Mouse (Mus musculus) cerebellum, adult 8-10 months (tissue): ENCODE results near the gene Arl16.

Experiments used
- DNase-seq: peaks from one replicate; pipeline ENCODE4 v3.0.0; 2022

Gene Arl16

DNA sequence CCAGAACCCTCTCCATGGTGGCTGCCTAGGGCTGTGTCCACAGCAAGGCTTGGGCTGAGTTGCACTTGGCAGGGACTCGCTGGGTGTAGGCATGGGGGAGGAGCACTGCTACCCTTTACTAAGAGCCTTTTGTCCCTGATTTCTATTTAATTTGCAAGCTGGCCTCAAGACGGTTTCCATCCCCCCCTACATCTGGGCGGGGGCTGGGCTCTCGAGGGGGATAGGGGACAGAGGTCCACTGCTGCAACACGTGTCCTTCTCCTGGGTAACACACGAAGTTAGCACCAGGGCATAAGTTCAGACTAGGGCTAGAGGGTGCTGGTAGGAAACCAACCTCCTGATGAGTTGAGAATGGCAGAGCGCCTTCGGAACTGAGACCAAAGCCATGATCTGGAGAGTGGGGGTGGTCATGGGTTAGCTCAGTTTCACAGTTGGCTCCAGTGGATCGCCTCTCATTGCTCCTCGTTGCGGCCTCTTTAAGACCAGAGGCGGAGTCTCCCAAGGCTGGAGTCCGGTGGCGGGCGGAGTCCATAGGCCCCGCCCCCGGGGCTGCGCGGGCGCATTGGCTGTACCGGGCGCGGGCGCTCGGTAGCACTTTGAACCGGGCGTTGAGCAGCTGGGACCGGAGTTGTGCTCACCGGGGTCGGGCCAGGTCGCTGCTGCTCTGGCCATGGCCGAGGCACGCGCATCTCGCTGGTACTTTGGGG, 24.1 kb upstream of the Arl16 start, which contains the start of gene Slc25a10:
TSS of gene Slc25a10 (plus strand) at position 524 of the 707 bp plus-strand sequence.
- DNase-seq, result peak; percentile 83

DNA sequence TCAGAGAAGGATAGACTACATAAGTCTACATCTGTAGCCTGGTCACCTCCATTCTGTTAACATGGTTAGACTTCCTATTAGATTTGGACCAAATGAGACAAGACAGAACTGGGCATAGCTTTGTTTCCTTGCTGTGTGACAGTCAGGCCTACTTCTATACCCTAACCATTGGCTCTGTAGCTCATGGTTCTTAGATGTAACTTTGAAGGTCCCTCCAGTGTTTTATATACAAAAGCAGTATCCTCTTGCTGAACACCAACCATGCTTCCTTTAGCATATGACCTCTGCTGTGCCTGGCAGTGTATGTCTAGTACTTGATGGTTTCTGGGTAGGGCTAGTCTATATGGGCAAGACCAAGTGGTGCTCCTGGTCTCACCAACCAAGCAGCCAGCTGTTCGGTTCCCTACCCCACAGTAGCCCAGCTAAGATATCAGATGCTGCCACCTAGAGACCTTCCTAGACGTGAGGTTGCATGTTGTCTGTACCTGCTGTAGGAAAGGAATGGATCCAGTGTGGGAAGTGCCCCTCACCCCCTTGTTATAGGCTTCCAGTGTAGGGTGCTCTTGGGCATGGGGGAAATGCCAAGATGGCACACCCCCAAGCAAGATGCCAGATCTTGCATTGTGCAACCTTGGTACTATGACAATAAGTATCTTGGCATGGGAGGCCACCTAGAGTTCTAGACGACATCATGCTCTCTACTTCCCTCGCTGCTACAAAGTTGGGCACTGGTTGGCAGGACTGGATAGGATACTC, 23.1 kb upstream of the Arl16 start:
- no peak for DNase-seq

DNA sequence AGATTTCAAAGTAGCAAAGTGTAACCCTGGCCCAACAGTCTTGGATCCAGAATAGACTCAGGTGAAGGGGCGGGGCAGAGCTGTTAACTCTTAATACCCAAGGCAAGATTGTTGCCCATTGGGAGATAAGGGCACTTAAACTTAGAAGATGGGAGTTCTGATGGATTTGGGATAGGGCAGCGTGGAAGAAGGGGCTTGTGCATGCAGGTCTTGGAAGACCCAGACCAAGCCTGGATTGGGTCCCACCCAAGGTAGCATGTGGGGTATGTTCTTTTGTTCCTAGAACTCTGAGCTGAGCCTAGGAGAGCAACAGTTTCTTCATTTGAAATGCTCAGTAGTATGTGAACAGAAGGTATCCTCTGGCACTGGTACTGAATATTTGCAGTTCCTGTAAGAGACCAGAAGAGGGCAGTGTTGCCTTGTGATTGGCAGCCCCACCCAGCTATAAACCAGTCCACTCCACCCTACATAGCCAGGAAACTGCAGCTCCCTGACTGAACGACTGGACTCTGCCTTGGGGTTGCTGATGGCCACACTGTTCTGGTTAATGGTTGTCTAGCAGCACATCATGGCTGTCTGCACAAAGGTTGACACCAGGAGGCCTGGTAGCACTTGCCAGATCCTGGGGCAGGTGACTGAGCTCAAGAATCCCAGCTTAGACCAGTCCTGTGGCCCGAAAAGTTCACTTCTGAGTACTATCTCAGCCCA, 21.8 kb upstream of the Arl16 start:
- DNase-seq, result peak; percentile 68

DNA sequence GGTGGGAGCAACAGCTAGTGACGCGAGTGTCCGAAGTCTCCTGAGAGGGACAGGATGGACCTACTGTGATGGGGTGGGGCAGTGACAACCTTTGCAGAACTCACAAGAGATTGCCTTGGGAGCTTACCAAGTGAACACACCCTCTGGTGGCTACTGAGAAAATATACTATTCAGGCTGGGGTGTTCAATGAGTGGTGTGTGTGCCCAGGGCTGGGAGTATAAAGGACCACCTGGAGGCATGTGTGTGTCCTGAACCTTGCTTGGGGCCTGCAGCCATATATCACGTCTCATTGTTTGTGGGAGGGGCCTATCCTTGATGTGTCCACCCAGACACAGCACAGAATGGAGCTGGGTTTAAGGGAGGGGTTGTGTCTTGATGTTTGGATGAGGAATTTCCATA, 21.1 kb upstream of the Arl16 start:
- no peak for DNase-seq

DNA sequence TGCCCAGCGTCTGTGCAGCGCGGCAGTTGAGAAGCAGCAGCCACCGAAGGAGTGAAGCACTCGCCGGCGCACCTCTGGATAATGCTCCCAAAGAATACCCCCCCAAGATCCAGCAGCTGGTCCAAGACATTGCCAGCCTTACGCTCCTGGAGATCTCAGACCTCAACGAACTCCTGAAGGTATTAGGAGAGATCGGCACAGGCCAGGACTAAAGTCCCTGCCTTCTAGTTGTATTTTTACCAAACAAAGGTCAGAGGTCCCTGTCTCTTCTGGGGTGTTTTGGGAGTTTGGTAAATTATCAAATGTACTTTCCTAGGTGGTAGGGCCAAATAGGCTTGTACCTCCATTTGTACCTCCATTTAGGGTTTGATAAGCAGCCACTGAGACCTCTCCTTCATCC, 17.8 kb upstream of the Arl16 start:
- no peak for DNase-seq

DNA sequence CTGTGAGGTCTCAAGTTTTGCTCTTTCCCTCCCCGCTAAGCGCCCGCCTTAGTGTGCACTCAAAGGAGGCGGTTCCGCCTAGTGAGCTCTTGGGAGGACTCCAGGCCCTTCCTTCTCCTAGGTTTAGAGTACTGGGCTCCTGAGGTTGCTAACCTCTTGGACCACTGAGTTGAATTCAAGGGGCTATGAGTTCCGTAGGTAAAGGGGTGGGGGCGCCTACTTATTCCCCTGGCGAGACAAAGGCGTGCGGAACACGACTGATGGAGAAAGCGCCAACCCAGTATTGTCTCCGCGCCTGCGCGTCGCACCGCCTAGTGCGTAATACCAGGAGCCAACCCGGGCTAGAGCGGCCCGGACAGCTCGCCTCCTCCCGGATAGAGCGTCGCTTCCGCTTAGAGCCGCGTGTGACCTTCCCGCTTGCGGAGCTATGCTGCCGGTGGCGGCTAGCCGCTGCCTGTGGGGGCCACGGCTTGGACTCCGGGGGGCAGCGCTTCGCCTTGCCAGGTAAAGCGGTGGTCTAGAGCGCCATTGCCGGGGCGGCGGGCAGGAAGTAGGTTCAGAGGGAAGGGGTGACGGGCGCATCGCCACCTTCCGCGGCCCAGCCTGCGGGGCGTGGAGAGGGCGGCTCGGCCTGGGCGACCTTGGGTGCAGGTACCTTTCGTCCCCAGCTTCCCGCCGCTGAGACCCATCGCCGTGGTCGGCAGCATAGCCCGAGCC, 17.0 kb upstream of the Arl16 start, which contains the start of gene Mrpl12:
TSS of gene Mrpl12 (plus strand) at position 349 of the 717 bp plus-strand sequence.
- DNase-seq, result peak; percentile 84

DNA sequence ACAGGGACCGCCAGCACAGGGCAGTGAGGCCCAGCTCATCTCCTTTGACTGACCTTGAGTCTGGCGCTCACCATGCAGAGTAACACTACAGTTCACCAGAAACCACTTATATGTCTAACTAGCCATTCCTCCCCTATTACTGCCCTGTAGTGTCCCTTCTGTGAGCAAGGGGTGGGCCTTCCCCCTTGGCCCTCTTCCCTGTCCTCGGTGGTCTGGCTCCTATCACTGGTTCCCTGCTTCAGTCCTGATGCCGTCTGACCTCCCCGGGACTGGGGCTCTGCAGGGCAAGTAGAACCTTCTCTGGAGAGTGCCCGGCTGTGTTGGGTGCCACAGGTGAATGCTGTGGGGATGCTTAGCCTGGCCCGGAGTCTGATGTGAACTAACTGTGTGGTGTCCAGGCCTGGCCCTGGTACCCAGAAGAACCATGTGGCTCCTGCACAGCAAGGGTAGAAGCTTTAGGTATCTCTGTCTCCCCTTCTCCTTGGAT, 16.1 kb upstream of the Arl16 start:
- no peak for DNase-seq

DNA sequence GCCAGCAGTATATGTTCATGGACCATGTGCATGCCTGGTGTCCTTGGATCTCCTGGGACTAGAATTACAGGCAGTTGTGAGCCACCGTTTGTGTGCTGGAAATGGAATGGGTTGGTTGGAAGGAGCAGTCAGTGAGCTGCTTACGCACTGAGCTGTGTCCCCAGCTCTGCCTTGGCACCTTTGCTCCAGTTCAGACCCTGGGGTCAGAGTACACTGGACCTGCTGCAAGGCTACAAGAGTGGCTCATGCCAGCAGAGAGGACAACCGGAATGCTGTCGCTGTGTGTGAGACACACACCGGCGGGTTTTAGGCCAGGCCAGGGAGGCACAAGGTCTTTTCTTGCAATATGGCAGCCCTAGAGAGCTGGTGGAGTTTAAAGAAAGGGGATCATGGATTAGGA, 4.6 kb upstream of the Arl16 start:
- DNase-seq, result no peak

DNA sequence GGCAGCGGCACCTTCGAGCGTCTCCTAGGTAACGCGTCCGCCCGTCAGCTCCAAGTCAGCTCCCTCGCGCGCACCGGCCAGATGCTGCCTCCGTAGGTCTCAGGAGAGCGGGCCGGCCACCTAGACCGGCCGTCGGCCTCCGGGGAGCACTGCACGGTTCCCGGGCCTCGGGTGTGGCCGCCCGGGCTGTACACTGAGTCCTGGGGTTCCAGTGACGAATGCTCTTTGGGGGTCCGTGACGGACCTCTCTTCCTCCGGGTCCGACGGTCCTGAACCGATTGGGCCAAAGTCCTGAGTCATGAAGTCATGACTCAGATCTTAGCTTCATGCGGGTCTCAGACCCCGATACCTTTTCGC, 307 bp upstream of the Arl16 start:
- no peak for DNase-seq

DNA sequence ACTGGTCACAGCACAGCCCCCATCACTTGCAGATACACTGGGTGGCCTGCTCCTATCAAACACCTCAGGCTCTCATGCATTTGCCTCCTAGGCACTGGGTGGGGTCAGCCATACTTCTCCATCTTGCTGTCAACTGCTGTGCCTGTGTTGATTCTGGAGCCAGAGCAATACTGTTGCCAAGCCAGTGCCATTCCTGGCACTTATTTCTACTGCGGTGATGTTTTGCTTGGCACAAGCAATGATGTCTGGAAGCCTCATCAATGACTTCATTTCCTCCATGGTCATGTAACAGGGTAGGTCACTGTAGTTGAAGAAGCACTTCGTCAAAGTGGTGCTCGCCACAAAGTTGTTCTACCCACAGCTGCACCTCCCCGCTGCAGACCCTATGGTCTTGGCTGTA, 1.9 kb downstream of the Arl16 start:
- DNase-seq, result no peak

DNA sequence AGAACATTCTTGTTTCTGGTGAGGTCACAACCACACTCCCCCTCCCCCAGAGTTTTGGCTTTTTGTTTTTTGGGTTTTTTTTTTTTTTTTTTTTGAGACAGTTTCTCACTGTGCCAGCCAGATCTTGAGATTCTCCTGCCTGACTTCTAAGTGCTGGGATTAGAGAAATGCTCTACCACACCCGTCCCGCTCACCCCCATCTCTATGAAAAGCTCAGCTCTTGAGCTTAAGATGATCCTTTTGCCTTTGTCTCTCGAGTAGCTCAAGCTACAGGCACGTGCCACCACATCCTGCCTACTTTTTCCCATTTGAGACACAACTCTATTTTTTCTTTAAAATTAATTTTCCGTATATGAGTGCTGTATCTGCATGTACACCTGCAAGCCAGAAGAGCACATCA, 3.0 kb downstream of the Arl16 start:
- no peak for DNase-seq

DNA sequence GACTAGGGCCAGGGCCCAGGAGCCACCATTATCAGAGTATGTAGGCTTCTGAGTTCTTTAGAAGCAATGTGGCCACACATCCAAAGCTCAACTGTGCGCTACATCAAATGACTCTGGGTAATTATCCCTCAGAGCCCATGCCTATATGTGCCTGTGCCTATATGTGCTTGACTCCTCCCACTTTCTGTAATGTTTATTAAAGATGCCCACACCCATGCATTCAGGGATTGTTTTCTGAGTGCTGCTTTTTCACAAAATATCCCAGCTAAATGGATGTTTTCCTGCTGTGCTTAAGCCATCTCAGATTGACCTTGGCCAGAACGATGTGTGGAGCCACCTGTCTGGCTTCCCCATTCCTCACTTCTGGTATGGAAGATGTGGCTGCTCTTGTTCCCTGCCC, 3.9 kb downstream of the Arl16 start:
- DNase-seq, result no peak

DNA sequence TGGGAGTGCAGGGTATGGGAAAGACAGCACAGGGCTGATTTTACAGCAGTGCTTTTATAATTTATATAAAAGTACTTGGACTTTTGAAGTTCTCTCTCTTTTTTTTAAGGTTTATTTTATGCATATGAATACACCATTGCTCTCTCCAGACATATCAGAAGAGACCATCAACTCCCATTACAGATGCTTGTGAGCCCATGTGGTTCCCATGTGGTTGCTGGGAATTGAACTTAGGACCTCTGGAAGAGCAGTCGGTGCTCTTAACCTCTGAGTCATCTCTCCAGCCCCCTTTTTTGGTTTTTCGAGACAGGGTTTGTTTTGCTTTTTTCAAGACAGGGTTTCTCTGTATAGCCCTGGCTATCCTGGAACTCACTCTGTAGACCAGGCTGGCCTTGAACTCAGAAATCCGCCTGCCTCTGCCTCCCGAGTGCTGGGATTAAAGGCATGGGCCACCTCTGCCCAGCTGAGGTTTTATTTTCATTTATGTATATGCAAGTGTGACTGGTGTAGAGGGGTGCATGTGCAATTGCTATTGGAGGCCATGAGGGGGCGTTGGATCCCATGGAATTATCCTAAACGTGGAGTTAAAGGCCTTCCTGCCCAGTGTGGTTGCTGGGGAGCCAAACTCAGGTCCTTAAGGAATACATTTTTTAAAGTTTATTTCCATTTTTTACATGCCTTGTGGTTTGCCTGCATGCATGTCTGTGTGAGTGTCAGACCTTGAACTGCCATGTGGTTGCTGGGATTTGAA, 8.4 kb downstream of the Arl16 start:
- DNase-seq, result no peak

DNA sequence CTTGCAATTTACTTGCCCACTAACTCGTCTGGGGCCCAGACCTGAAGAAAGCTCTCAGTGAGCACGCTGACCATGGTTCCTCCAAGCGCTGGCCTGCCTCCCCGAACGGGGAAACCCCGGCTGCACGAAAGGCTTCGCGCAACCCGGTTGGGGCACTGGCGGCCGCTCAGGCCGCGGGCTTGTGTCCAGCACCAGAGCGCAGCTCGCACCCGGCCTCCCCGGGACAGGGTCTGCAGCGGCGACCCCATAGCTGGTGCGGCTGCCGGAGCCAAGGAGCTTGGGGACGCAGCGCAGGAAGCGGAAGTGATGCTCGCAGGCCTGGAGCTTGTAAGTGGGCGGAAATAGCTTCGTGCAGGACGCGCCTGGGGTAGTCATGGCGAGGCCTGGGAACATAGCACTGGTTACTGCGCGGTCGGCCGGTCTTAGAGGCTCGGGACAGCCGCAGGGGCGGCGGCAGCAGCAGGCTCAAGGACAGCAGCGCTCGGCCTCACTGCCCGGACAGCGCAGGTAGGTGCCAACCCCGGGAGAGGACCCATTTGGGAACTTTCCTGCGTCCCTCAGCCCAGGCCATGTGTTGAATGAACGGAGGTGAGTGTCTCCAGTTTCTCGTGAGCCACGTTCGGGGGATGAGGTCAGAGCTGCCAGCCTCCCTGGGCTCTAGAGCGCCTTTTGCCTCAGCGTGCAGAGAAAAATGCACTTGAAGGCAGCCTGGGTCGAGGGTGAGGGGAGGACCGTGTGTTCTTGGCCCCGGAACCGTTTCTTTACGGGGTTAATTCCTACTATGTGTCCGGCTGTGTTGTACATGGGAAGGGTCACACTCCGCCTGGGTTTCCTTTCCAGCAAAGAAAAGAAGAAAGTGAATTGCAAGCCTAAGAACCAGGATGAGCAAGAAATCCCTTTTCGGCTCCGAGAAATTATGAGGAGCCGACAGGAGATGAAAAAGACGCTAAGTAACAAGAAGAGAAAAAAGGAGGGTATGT, 9.3 kb downstream of the Arl16 start, which contains the start of the genes Oxld1 and Ccdc137:
TSS of gene Oxld1 (minus strand) at position 297 of the 980 bp plus-strand sequence.
TSS of gene Ccdc137 (plus strand) at position 344 of the 980 bp plus-strand sequence.
- peak; percentile 71 for DNase-seq

DNA sequence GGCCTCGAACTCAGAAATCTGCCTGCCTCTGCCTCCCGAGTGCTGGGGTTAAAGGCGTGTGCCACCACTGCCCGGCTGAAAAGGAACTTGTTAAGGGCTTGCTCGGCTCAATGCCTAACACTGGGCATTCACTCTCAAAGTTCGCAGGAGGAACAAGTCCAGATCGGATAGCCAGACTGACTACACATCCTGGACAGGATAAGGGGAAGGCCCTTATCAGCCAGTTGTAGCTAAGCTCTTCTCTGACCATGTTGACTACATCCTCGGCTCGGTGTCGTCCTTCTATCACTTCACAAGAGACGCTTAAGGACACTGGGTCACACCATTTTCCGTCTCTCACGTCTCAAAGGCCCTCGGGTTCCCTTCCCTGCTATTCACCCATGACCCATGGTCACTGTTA, 10.0 kb downstream of the Arl16 start:
- DNase-seq, result no peak

DNA sequence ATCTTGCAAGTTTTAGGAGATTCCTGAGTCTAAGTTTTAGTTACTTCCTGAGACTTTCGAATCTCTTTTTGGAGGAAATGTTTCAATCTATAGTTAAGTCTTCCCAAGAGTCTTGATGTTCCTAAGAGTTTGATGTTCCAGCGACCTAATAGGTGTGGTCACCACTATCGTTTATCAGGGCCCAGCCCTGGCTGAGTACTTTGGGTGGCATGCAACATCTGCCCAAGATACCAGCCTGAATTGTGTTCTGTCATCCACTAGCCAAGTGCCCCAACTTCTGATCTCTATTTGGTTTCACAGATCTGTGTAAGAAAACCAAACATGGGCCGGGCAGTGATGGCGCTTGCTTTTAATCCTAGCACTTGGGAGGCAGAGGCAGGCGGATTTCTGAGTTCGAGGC, 12.0 kb downstream of the Arl16 start:
- no peak for DNase-seq

DNA sequence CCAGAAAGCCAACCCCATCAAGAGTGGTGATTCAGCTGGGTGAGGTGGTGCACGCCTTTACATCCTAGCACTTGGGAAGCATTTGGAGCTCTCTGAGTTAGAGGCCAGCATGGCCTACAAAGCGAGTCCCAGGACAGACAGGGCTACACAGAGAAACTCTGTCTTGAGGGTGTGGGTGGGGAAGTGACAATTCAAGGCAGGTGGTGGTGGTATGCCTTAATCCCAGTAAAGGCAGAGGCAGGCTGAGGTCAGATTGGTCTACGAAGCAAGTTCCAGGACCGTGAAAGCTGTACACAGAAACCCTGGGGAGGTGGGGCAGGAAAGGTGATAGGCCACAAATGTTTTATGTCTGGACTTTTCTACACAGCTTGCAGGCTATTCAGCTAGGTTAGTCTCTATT, 12.4 kb downstream of the Arl16 start:
- DNase-seq, result no peak

DNA sequence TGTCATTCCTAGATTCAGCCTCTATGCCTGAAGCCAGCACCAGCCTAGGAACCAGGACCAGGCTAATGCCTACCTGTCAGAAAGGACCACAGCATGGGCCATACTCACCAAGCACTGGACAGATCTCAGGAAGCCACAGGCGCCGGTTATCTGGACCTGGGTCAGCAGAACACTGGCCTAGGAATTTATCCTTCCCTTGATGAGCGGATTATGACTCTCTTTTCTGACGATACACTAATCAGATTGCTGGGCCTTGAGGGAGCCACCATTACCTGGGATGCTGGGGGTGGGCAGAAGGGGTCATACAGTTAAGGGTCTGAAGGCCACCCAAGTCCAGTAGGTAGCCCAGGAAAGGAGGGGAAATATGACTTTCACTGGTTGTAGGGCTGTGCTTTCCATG, 14.1 kb downstream of the Arl16 start, which contains the start of gene Pde6g:
TSS of gene Pde6g (minus strand) at position 195 of the 400 bp plus-strand sequence.
- DNase-seq, result no peak

DNA sequence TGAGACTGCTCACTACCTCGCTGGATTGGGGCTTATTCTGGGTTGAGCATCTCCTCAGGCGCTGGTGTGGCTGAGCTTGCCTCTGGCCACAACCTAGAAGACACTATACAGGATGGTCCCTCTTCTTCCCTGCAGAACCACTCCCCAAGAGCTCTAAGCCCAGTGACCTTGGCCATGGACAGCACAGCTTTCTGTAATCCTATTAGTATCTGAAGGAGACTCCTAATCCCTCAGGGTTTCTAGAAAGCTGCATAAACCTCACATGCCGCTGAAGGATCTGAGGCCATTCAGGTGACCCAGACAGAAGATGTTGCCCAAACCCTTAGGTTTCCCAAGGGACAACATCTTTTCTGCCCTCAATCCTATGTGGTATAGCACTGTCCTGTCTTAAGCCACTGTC, 15.2 kb downstream of the Arl16 start:
- no peak for DNase-seq

DNA sequence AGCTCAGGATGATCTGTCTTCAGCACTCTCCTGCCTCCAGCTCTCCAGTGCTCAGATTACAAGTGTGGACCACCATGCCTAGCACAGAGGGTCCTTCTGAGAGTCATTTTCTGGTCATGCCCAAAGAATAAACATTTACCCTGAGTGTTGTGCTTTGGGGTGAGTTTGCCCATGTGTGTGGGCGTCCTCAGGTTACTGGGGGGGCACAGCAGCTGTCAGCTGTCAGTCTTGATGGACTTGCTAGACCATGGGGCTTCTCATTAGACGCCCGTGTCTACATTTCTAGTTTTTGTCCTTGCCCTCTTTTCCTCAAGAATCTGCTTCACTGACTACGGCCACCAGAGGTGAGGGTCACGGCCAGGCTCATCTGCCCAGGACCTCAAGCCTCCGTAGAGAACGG, 20.2 kb downstream of the Arl16 start:
- no peak for DNase-seq

DNA sequence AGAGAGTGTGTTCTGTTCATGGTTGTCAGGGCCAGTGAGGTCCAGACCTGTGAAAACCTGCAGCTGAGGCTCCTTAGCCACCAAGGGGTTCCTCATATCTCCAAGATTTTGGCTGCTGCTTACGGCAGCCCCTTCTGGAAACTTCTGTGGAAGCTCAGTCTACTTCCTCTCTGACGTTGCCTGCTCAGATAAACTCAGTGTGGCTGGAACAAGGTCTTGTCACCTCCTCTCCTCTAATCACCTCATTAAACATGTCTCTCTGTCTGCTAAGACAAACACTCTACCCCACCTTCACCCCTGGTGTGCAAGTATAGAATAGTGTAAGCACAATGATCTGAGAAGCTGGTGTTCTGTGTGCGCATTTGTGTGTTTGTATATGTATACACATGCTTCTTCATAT, 21.9 kb downstream of the Arl16 start:
- DNase-seq, result no peak
